Mouse (Mus musculus): ENCODE measurements around the gene Nabp1. TPM values are rescaled to one million over a fixed set of nuclear protein-coding genes. Genes with fewer than 3 reads are reported as not detected.
A peak's percentile ranks its signal among the peaks of the same experiment; 100 is the strongest.

The Nabp1 gene
- polyA plus RNA-seq, 1 experiment = 4.4 TPM

GRCm38 (mm10) chr1:51512326-51512725, 34.1 kb upstream of the Nabp1 start:
- Histone ChIP-seq H3K9me3 (no peaks in the 10 kb centered on the region), H3K36me3 (replicated peaks; ENCODE audit: low read length) (no peaks in the 10 kb centered on the region), H3K4me1 (peaks cover 44% of the 10 kb centered on the region), H3K27me3 (replicated peaks) (no peaks in the 10 kb centered on the region), H3K4me3 (replicated peaks) (no peak overlapping the region)
- TF ChIP-seq FLI1 (IDR thresholded peaks at IDR 0.05; ENCODE audit: low read length) (no peak), GATA1 (IDR thresholded peaks at IDR 0.05; ENCODE audit: borderline replicate concordance, low read length) (no peak)

GRCm38 (mm10) chr1:51509776-51510175, 31.6 kb upstream of the Nabp1 start:
- TF ChIP-seq GATA1 (IDR thresholded peaks at IDR 0.05; ENCODE audit: borderline replicate concordance, low read length) (no peak), FLI1 (IDR thresholded peaks at IDR 0.05; ENCODE audit: low read length) (no peak)
- no peaks in the 10 kb centered on the region for H3K36me3 ChIP-seq (replicated peaks; ENCODE audit: low read length)
- no peaks in the 10 kb centered on the region for H3K9me3 ChIP-seq
- H3K4me1 ChIP-seq = peaks cover 41% of the 10 kb centered on the region
- H3K4me3 ChIP-seq (replicated peaks) = no peak overlapping the region
- H3K27me3 ChIP-seq (replicated peaks) = no peaks in the 10 kb centered on the region

DNA sequence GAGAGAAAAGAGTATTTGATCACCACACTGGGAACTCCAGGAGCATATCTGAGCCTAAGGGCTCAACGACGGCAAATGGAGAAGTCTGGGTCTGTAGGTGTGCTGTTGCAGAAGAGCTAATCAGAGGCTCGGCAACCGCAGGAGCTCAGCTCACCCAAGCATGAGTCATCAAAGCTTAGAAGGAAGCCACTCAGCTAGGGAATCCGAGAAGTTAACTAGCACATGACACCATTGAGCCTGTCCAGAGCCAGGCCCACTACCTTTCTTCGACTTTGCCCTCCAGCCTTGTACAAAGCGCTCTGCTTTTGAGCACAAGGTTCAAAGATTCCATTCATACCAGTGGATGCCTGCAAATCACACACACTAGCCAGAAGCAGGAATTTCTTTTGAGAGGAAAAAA, 30.9 kb upstream of the Nabp1 start:
- Histone ChIP-seq H3K4me3 (replicated peaks) (peak overlapping the region; percentile 5), H3K27me3 (replicated peaks) (no peaks in the 10 kb centered on the region), H3K36me3 (replicated peaks; ENCODE audit: low read length) (no peaks in the 10 kb centered on the region), H3K9me3 (no peaks in the 10 kb centered on the region), H3K4me1 (peaks cover 34% of the 10 kb centered on the region)
- TF ChIP-seq GATA1 (IDR thresholded peaks at IDR 0.05; ENCODE audit: borderline replicate concordance, low read length) = no peak
- TF ChIP-seq FLI1 (IDR thresholded peaks at IDR 0.05; ENCODE audit: low read length) = no peak

DNA sequence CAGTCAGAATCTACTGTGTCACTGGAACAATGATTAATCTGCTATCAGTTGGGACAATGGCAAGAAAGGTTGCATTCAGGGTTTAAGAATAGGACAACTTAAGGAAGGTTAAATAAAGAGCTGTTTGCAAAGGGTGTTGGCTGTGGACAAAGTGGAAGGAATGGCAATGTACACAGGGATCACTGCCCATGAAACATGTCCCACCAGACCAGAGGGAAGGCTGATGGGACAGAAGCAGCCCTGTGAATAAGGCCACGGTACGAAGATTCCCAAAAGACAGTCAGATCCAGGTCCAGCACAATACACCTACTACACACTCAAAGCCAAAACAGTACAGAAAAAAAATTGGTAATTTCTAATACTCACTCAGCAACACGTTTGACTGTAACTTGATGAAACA, 30.3 kb upstream of the Nabp1 start:
- no peaks in the 10 kb centered on the region for H3K27me3 ChIP-seq (replicated peaks)
- H3K4me3 ChIP-seq (replicated peaks) = peak overlapping the region; percentile 42
- H3K9me3 ChIP-seq = no peaks in the 10 kb centered on the region
- TF ChIP-seq FLI1 (IDR thresholded peaks at IDR 0.05; ENCODE audit: low read length) (no peak), GATA1 (IDR thresholded peaks at IDR 0.05; ENCODE audit: borderline replicate concordance, low read length) (no peak)
- no peaks in the 10 kb centered on the region for H3K36me3 ChIP-seq (replicated peaks; ENCODE audit: low read length)
- peaks cover 30% of the 10 kb centered on the region for H3K4me1 ChIP-seq

DNA sequence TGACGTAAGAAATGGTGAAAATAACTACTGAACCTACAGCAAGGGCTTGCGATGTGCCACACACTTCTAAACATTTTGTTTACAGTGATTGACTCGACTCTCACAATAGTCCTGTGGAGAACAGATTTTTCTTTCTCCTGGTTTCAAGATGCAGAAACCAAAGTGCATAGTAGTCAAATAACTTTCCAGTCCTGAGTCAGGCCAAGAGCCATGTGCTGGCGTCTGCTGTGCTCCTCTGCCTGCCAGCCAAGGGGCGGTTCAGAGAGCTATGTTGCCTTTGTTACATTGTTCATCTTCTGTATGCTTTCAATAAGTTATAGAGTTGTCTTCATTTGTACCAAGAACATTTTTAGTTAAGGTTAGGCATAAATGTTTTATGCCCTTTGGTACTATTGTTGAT, 29.2 kb upstream of the Nabp1 start:
- TF ChIP-seq FLI1 (IDR thresholded peaks at IDR 0.05; ENCODE audit: low read length) = no peak
- TF ChIP-seq GATA1 (IDR thresholded peaks at IDR 0.05; ENCODE audit: borderline replicate concordance, low read length) = no peak
- no peaks in the 10 kb centered on the region for H3K36me3 ChIP-seq (replicated peaks; ENCODE audit: low read length)
- H3K27me3 ChIP-seq (replicated peaks) = no peaks in the 10 kb centered on the region
- H3K4me1 ChIP-seq = peaks cover 30% of the 10 kb centered on the region
- H3K9me3 ChIP-seq = no peaks in the 10 kb centered on the region
- H3K4me3 ChIP-seq (replicated peaks) = no peak overlapping the region

DNA sequence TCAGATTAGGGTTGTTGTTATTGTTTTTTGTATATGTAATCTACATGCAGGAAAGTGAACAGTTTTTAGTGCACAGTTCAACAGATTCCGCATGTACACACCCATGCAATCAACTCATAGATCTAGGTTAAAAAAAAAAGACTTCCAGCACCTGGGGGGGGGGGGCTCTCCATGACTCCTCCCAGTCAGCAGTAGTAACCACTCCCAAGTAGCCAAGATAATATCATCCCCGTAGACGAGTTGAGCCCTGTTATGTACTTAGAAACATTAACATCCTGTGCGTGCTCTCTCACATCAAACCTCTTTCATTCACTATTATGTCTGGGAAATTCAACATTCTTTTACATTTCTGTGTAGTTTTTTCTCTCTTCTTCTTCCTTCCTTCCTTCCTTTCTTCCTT, 28.0 kb upstream of the Nabp1 start:
- Histone ChIP-seq H3K27me3 (replicated peaks) (no peaks in the 10 kb centered on the region), H3K36me3 (replicated peaks; ENCODE audit: low read length) (no peaks in the 10 kb centered on the region), H3K4me1 (peaks cover 30% of the 10 kb centered on the region), H3K9me3 (no peaks in the 10 kb centered on the region), H3K4me3 (replicated peaks) (no peak overlapping the region)
- TF ChIP-seq FLI1 (IDR thresholded peaks at IDR 0.05; ENCODE audit: low read length) (no peak), GATA1 (IDR thresholded peaks at IDR 0.05; ENCODE audit: borderline replicate concordance, low read length) (no peak)

- Histone ChIP-seq H3K4me1 (peaks cover 28% of the 10 kb centered on the region), H3K27me3 (replicated peaks) (no peaks in the 10 kb centered on the region), H3K4me3 (replicated peaks) (no peak overlapping the region), H3K36me3 (replicated peaks; ENCODE audit: low read length) (no peaks in the 10 kb centered on the region), H3K9me3 (no peaks in the 10 kb centered on the region)
- TF ChIP-seq FLI1 (IDR thresholded peaks at IDR 0.05; ENCODE audit: low read length) = no peak
Measured at GRCm38 (mm10) chr1:51505632-51506031, 27.4 kb upstream of the Nabp1 start.

DNA sequence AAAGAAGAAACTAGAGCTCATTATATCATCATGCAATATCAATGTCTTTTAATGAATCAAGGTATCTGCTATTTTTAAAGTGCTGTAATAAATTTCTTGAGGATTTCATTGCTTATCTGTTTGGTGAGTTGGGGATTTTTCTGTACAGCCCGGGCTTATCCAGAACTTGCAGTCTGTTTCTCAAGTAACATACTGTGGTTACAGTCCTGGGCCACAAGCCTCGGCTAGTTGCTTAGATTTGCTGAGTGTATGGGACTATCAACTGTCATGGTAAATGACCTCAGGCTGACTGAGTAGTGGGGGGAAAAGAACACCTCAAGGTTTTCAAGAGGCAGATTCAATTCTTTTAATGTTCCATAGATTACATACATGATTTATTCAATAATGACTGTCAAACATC, 24.8 kb upstream of the Nabp1 start:
- peaks cover 11% of the 10 kb centered on the region for H3K4me1 ChIP-seq
- no peaks in the 10 kb centered on the region for H3K9me3 ChIP-seq
- H3K27me3 ChIP-seq (replicated peaks) = peaks cover 2% of the 10 kb centered on the region
- H3K36me3 ChIP-seq (replicated peaks; ENCODE audit: low read length) = no peaks in the 10 kb centered on the region
- no peak overlapping the region for H3K4me3 ChIP-seq (replicated peaks)
- TF ChIP-seq GATA1 (IDR thresholded peaks at IDR 0.05; ENCODE audit: borderline replicate concordance, low read length) = no peak
- TF ChIP-seq FLI1 (IDR thresholded peaks at IDR 0.05; ENCODE audit: low read length) = no peak

GRCm38 (mm10) chr1:51502353-51502752, 24.1 kb upstream of the Nabp1 start:
- H3K4me3 ChIP-seq (replicated peaks) = no peak overlapping the region
- peaks cover 2% of the 10 kb centered on the region for H3K27me3 ChIP-seq (replicated peaks)
- peaks cover 4% of the 10 kb centered on the region for H3K9me3 ChIP-seq
- TF ChIP-seq GATA1 (IDR thresholded peaks at IDR 0.05; ENCODE audit: borderline replicate concordance, low read length) (no peak), FLI1 (IDR thresholded peaks at IDR 0.05; ENCODE audit: low read length) (no peak)
- no peaks in the 10 kb centered on the region for H3K36me3 ChIP-seq (replicated peaks; ENCODE audit: low read length)
- H3K4me1 ChIP-seq = peaks cover 11% of the 10 kb centered on the region

DNA sequence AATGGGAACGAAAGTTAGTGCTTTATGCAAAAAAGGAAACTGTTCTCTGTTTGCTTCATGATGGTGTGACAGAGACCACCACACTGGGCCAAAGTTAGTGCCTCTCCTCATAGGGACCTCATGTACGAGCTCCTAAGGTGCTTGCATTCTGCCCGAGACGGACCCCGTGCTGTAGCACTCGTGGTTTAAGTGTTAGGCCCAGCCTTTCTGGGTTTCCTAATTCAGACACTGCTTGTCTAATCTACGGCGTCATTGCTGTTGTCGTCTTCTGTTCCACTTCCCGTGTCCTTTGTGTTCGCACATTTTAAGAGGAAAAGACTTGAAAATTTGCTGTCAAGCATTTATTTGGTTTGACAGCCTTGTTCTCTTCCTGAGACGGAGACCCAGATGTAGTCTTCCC, 23.0 kb upstream of the Nabp1 start:
- Histone ChIP-seq H3K27me3 (replicated peaks) (peaks cover 2% of the 10 kb centered on the region), H3K4me3 (replicated peaks) (no peak overlapping the region), H3K9me3 (peaks cover 4% of the 10 kb centered on the region), H3K4me1 (peaks cover 9% of the 10 kb centered on the region), H3K36me3 (replicated peaks; ENCODE audit: low read length) (no peaks in the 10 kb centered on the region)
- TF ChIP-seq GATA1 (IDR thresholded peaks at IDR 0.05; ENCODE audit: borderline replicate concordance, low read length) (no peak), FLI1 (IDR thresholded peaks at IDR 0.05; ENCODE audit: low read length) (no peak)

GRCm38 (mm10) chr1:51498601-51499098, 20.4 kb upstream of the Nabp1 start:
- Histone ChIP-seq H3K36me3 (replicated peaks; ENCODE audit: low read length) (no peaks in the 10 kb centered on the region), H3K4me3 (replicated peaks) (no peak overlapping the region), H3K4me1 (peaks cover 11% of the 10 kb centered on the region; the same call in 1 of the 2 replicates), H3K27me3 (replicated peaks) (peaks cover 2% of the 10 kb centered on the region), H3K9me3 (peaks cover 4% of the 10 kb centered on the region)
- TF ChIP-seq FLI1 (IDR thresholded peaks at IDR 0.05; ENCODE audit: low read length) (no peak), GATA1 (IDR thresholded peaks at IDR 0.05; ENCODE audit: borderline replicate concordance, low read length) (no peak)

Measured in megakaryocyte, embryonic 14.5 days (primary cell).